Mouse (Mus musculus): ENCODE data around the gene Thy1. TPM values are rescaled to one million over a fixed set of nuclear protein-coding genes. Genes with fewer than 3 reads are reported as not detected.

Thy1 gene
- polyA plus RNA-seq, 1 experiment = 767 TPM

- Histone ChIP-seq H3K4me3 (ENCODE audit: insufficient read depth, low read depth, low read length) (peak overlapping the region; percentile 34), H3K27ac (ENCODE audit: insufficient read depth, low read depth, low read length) (no peak overlapping the region), H3K4me1 (ENCODE audit: control insufficient read depth, insufficient read depth, low read length) (peaks cover 41% of the 10 kb centered on the region)
- TF ChIP-seq CTCF (IDR thresholded peaks at IDR 0.05; ENCODE audit: insufficient read depth, low read depth, low read length) = no peak
- no peak for TF ChIP-seq POLR2A (IDR thresholded peaks at IDR 0.05; ENCODE audit: insufficient read depth, low read depth, low read length)
- WGBS = 54% methylated on average over 14 of the region's 14 CpGs
Measured at GRCm38 (mm10) chr9:44044426-44045157, 1.4 kb downstream of the Thy1 start.

GRCm38 (mm10) chr9:44045158-44045883, 2.1 kb downstream of the Thy1 start:
- Histone ChIP-seq H3K4me1 (ENCODE audit: control insufficient read depth, insufficient read depth, low read length) (peaks cover 41% of the 10 kb centered on the region), H3K27ac (ENCODE audit: insufficient read depth, low read depth, low read length) (no peak overlapping the region), H3K4me3 (ENCODE audit: insufficient read depth, low read depth, low read length) (no peak overlapping the region)
- WGBS = 83% methylated on average over 3 of the region's 3 CpGs
- TF ChIP-seq CTCF (IDR thresholded peaks at IDR 0.05; ENCODE audit: insufficient read depth, low read depth, low read length) = no peak
- TF ChIP-seq POLR2A (IDR thresholded peaks at IDR 0.05; ENCODE audit: insufficient read depth, low read depth, low read length) = no peak

GRCm38 (mm10) chr9:44045884-44046272, 2.7 kb downstream of the Thy1 start:
- Histone ChIP-seq H3K4me3 (ENCODE audit: insufficient read depth, low read depth, low read length) (no peak overlapping the region), H3K27ac (ENCODE audit: insufficient read depth, low read depth, low read length) (no peak overlapping the region), H3K4me1 (ENCODE audit: control insufficient read depth, insufficient read depth, low read length) (peaks cover 39% of the 10 kb centered on the region)
- 87% methylated on average over 5 of the region's 5 CpGs for WGBS
- TF ChIP-seq POLR2A (IDR thresholded peaks at IDR 0.05; ENCODE audit: insufficient read depth, low read depth, low read length) = no peak
- no peak for TF ChIP-seq CTCF (IDR thresholded peaks at IDR 0.05; ENCODE audit: insufficient read depth, low read depth, low read length)

GRCm38 (mm10) chr9:44046426-44046825, 3.2 kb downstream of the Thy1 start:
- TF ChIP-seq CTCF (IDR thresholded peaks at IDR 0.05; ENCODE audit: insufficient read depth, low read depth, low read length) = no peak
- no peak for TF ChIP-seq POLR2A (IDR thresholded peaks at IDR 0.05; ENCODE audit: insufficient read depth, low read depth, low read length)
- H3K27ac ChIP-seq (ENCODE audit: insufficient read depth, low read depth, low read length) = no peak overlapping the region
- no peak overlapping the region for H3K4me3 ChIP-seq (ENCODE audit: insufficient read depth, low read depth, low read length)
- 90% methylated on average over 12 of the region's 12 CpGs for WGBS
- H3K4me1 ChIP-seq (ENCODE audit: control insufficient read depth, insufficient read depth, low read length) = peaks cover 36% of the 10 kb centered on the region

- Histone ChIP-seq H3K4me1 (ENCODE audit: control insufficient read depth, insufficient read depth, low read length) (peaks cover 36% of the 10 kb centered on the region), H3K4me3 (ENCODE audit: insufficient read depth, low read depth, low read length) (no peak overlapping the region), H3K27ac (ENCODE audit: insufficient read depth, low read depth, low read length) (no peak overlapping the region)
- 76% methylated on average over 6 of the region's 6 CpGs for WGBS
- TF ChIP-seq POLR2A (IDR thresholded peaks at IDR 0.05; ENCODE audit: insufficient read depth, low read depth, low read length) = no peak
- TF ChIP-seq CTCF (IDR thresholded peaks at IDR 0.05; ENCODE audit: insufficient read depth, low read depth, low read length) = no peak
Measured at GRCm38 (mm10) chr9:44047071-44047470, 3.9 kb downstream of the Thy1 start.

- TF ChIP-seq POLR2A (IDR thresholded peaks at IDR 0.05; ENCODE audit: insufficient read depth, low read depth, low read length) = no peak
- TF ChIP-seq CTCF (IDR thresholded peaks at IDR 0.05; ENCODE audit: insufficient read depth, low read depth, low read length) = no peak
- Histone ChIP-seq H3K4me1 (ENCODE audit: control insufficient read depth, insufficient read depth, low read length) (peaks cover 34% of the 10 kb centered on the region), H3K27ac (ENCODE audit: insufficient read depth, low read depth, low read length) (peak overlapping the region; percentile 4; the same call in 1 of the 2 replicates), H3K4me3 (ENCODE audit: insufficient read depth, low read depth, low read length) (no peak overlapping the region)
- WGBS = 82% methylated on average over 14 of the region's 14 CpGs
Measured at GRCm38 (mm10) chr9:44047571-44048490, 4.6 kb downstream of the Thy1 start.

- 61% methylated on average over 15 of the region's 15 CpGs for WGBS
- Histone ChIP-seq H3K4me3 (ENCODE audit: insufficient read depth, low read depth, low read length) (no peak overlapping the region), H3K4me1 (ENCODE audit: control insufficient read depth, insufficient read depth, low read length) (peaks cover 25% of the 10 kb centered on the region), H3K27ac (ENCODE audit: insufficient read depth, low read depth, low read length) (0 out of 2 replicates have a peak overlapping the region, but pooled peaks have one; percentile 4)
- TF ChIP-seq POLR2A (IDR thresholded peaks at IDR 0.05; ENCODE audit: insufficient read depth, low read depth, low read length) (no peak), CTCF (IDR thresholded peaks at IDR 0.05; ENCODE audit: insufficient read depth, low read depth, low read length) (no peak)
Measured at GRCm38 (mm10) chr9:44048541-44049380, 5.6 kb downstream of the Thy1 start.

Data from olfactory bulb, adult 2 months (tissue).